Mouse (Mus musculus): ENCODE data around the gene Olfr1322. TPM values are rescaled to one million over a fixed set of nuclear protein-coding genes. Genes with fewer than 3 reads are reported as not detected.

Gene Olfr1322
- not detected in 2 replicates for polyA plus RNA-seq (2012; rRNA removed)

GRCm38 (mm10) chrX:49891383-49891782, at the start of gene Olfr1322:
Olfr1322 (minus strand) TSS chrX:49891483.
- TF ChIP-seq CTCF (conservative IDR thresholded peaks at IDR 0.05; ENCODE audit: insufficient read depth, insufficient read length, low read depth, low read length) (no peak), POLR2A (IDR thresholded peaks at IDR 0.05; ENCODE audit: low read depth, low read length) (no peak)
- Histone ChIP-seq H3K4me1 (ENCODE audit: control insufficient read depth, insufficient read depth, low read length) (no peaks in the 10 kb centered on the region), H3K27ac (ENCODE audit: insufficient read depth, low read depth, low read length) (no peak within 1 kb of the TSS), H3K4me3 (ENCODE audit: insufficient read depth, low read depth, low read length) (no peak within 1 kb of the TSS), H3K27me3 (replicated peaks; ENCODE audit: control insufficient read depth, insufficient read depth, low read length) (no peaks in the 10 kb centered on the region), H3K36me3 (ENCODE audit: control insufficient read depth, insufficient read depth, low read length) (no peaks in the 10 kb centered on the region)
- 50% methylated on average over 2 of the region's 2 CpGs for WGBS
- no peak for DNase-seq

- whole genome bisulfite sequencing = 52% methylated on average over 4 of the region's 4 CpGs
- DNase-seq = no peak
- Histone ChIP-seq H3K36me3 (ENCODE audit: control insufficient read depth, insufficient read depth, low read length) (no peaks in the 10 kb centered on the region), H3K4me1 (ENCODE audit: control insufficient read depth, insufficient read depth, low read length) (no peaks in the 10 kb centered on the region), H3K4me3 (ENCODE audit: insufficient read depth, low read depth, low read length) (no peak overlapping the region), H3K27ac (ENCODE audit: insufficient read depth, low read depth, low read length) (no peak overlapping the region), H3K27me3 (replicated peaks; ENCODE audit: control insufficient read depth, insufficient read depth, low read length) (no peaks in the 10 kb centered on the region)
- TF ChIP-seq CTCF (conservative IDR thresholded peaks at IDR 0.05; ENCODE audit: insufficient read depth, insufficient read length, low read depth, low read length) = no peak
- no peak for TF ChIP-seq POLR2A (IDR thresholded peaks at IDR 0.05; ENCODE audit: low read depth, low read length)
Measured at GRCm38 (mm10) chrX:49877651-49878349, 13.5 kb downstream of the Olfr1322 start.

Other genes with a start within 250 kb of the Olfr1322 start
- gene Olfr1320, start 219.2 kb downstream of the Olfr1322 start, polyA plus RNA-seq (2012; rRNA removed) = not detected in 2 replicates
- not detected in 2 replicates for gene Olfr1321, start 156.4 kb downstream of the Olfr1322 start, polyA plus RNA-seq (2012; rRNA removed)
- gene Igsf1, start 93.7 kb downstream of the Olfr1322 start, polyA plus RNA-seq (2012; rRNA removed) = 0.11 TPM in 1 of 2 replicates, not detected in the other
- not detected in 2 replicates for gene Olfr1323, start 127.9 kb upstream of the Olfr1322 start, polyA plus RNA-seq (2012; rRNA removed)

Data from kidney, adult 2 months (tissue).